Mouse (Mus musculus) cerebellum, adult 2 months (tissue): Measurements from ENCODE around the gene Crb3.

ENCODE experiments used
- CTCF ChIP-seq: fragments of 200-500 bp; IDR thresholded peaks from 2 replicates; pipeline ENCODE4 v1.5.1; 2011; ENCODE audit warnings: low read depth, mild to moderate bottlenecking, control low read depth, low read length, moderate library complexity, borderline replicate concordance; ENCODE audit not compliant: insufficient read depth
- POLR2A ChIP-seq: fragments of 200-500 bp; IDR thresholded peaks from 2 replicates; pipeline ENCODE4 v1.6.1; 2011; ENCODE audit warnings: low read length, control low read depth, borderline replicate concordance; ENCODE audit not compliant: insufficient read depth

DNA sequence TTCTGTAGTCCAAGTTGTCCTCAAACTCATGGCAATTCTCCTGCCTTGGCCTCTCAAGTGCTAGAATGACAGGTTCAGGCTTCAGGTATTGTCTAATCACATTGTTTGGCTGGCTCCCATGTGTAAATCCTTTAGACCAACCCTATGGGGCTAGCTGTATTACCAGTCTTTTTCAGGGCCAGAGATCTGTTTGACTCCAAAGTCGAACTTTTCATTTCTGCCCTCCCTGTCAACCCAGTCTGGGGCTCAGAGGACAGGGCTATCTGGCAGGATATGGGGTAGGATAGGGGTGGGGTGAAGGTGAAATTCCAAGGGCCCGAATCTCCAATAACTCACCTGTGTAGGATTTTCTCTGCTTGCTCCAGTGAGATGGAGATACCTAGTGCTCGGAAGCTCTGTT, 2.7 kb upstream of the Crb3 start:
- TF ChIP-seq CTCF (no peak), POLR2A (no peak)
